ENCODE assay signal across 31 mouse cellular contexts in genomic region chr4:75291142-75291541, GRCm38 (mm10).
"Had no signal": no experiment of that assay in that cellular context is flagged by ENCODE, and none has a peak within 500 bp of the region (broad histone marks: within the 10 kb centered on the region; RNA-seq: fewer than 3 reads in every experiment).

No protein-coding gene starts in this region.

- H3K27ac ChIP-seq: limb, embryonic 10.5 days; limb, embryonic 12.5 days; limb, embryonic 13.5 days; limb, embryonic 15.5 days; liver, embryonic 12.5 days; liver, embryonic 13.5 days; liver, embryonic 14.5 days; liver, embryonic 15.5 days; lung, embryonic 15.5 days; macrophage; midbrain, embryonic 10.5 days; midbrain, embryonic 12.5 days; midbrain, embryonic 13.5 days; midbrain, embryonic 15.5 days; neural tube, embryonic 12.5 days had no signal

- H3K36me3 ChIP-seq: limb, embryonic 10.5 days; limb, embryonic 12.5 days; limb, embryonic 13.5 days; limb, embryonic 15.5 days; liver, embryonic 12.5 days; liver, embryonic 13.5 days; liver, embryonic 15.5 days; lung, embryonic 15.5 days; midbrain, embryonic 10.5 days; midbrain, embryonic 12.5 days; midbrain, embryonic 13.5 days; midbrain, embryonic 15.5 days; neural tube, embryonic 12.5 days had no signal

- DNase-seq: left cerebral cortex, postnatal 4 days; liver; liver, embryonic 13.5 days; liver, postnatal 0 days; lung, adult 18-20 months; lung, adult 2 months; lung, embryonic 14.5 days; lung, postnatal 10 days; lung, postnatal 14 days; lung, postnatal 36 days; lung, postnatal 4 days; midbrain, embryonic 14.5 days had no signal

- ATAC-seq: liver, embryonic 12.5 days; liver, postnatal 0 days; lung, postnatal 0 days; midbrain, embryonic 13.5 days; midbrain, embryonic 15.5 days; midbrain, embryonic 16.5 days had no signal

- H3K9ac ChIP-seq: limb, embryonic 12.5 days; limb, embryonic 13.5 days; limb, embryonic 15.5 days; liver, embryonic 12.5 days; liver, embryonic 13.5 days; liver, embryonic 14.5 days; liver, embryonic 15.5 days; liver, postnatal 0 days; lung, embryonic 14.5 days; lung, embryonic 15.5 days; midbrain, embryonic 12.5 days; midbrain, embryonic 13.5 days; midbrain, embryonic 15.5 days; neural tube, embryonic 12.5 days had no signal

- H3K4me1 ChIP-seq: limb, embryonic 10.5 days; limb, embryonic 12.5 days; limb, embryonic 13.5 days; limb, embryonic 15.5 days; liver, embryonic 12.5 days; liver, embryonic 13.5 days; liver, embryonic 15.5 days; lung, embryonic 15.5 days; midbrain, embryonic 10.5 days; midbrain, embryonic 12.5 days; midbrain, embryonic 13.5 days; midbrain, embryonic 15.5 days; neural tube, embryonic 12.5 days had no signal

- H3K4me2 ChIP-seq: limb, embryonic 12.5 days; limb, embryonic 13.5 days; limb, embryonic 15.5 days; liver, embryonic 11.5 days; liver, embryonic 12.5 days; liver, embryonic 13.5 days; liver, embryonic 15.5 days; lung, embryonic 14.5 days; lung, embryonic 15.5 days; midbrain, embryonic 12.5 days; midbrain, embryonic 13.5 days; midbrain, embryonic 15.5 days; neural tube, embryonic 12.5 days had no signal

- H3K27me3 ChIP-seq: limb, embryonic 12.5 days; limb, embryonic 13.5 days; limb, embryonic 15.5 days; liver, embryonic 12.5 days; liver, embryonic 13.5 days; liver, embryonic 15.5 days; lung, embryonic 15.5 days; megakaryocyte, embryonic 14.5 days; midbrain, embryonic 12.5 days; midbrain, embryonic 13.5 days; midbrain, embryonic 15.5 days; neural tube, embryonic 12.5 days had no signal

- H3K9me3 ChIP-seq: limb, embryonic 10.5 days; limb, embryonic 12.5 days; limb, embryonic 13.5 days; limb, embryonic 15.5 days; liver, embryonic 12.5 days; liver, embryonic 13.5 days; liver, embryonic 15.5 days; lung, embryonic 15.5 days; megakaryocyte, embryonic 14.5 days; midbrain, embryonic 10.5 days; midbrain, embryonic 12.5 days; midbrain, embryonic 13.5 days; midbrain, embryonic 15.5 days; neural tube, embryonic 12.5 days had no signal

- H3K4me3 ChIP-seq: limb, embryonic 10.5 days; limb, embryonic 12.5 days; limb, embryonic 13.5 days; limb, embryonic 15.5 days; liver, embryonic 12.5 days; liver, embryonic 13.5 days; liver, embryonic 15.5 days; lung, embryonic 15.5 days; megakaryocyte, embryonic 14.5 days; midbrain, embryonic 10.5 days; midbrain, embryonic 12.5 days; midbrain, embryonic 13.5 days; midbrain, embryonic 15.5 days; myocyte; neural tube, embryonic 12.5 days had no signal
